Mouse (Mus musculus): ENCODE measurements at regions not wholly inside any gene's neighbourhood (a gene's known extent, or its start where the extent isn't known, plus 50 kb on each side); places are given as distances from the start of the nearest gene placed in this dataset.

GRCm38 (mm10) chr12:92137539-92137938 lies 288.6 kb upstream of the Sel1l start:
- TF ChIP-seq CTCF (IDR thresholded peaks at IDR 0.05; ENCODE audit: extremely low read depth, insufficient read depth, insufficient read length, insufficient replicate concordance) (no peak), POLR2A (IDR thresholded peaks at IDR 0.05; ENCODE audit: low read depth, low read length) (no peak)
